Mouse (Mus musculus): ENCODE measurements around the gene Defb5. TPM values are rescaled to one million over a fixed set of nuclear protein-coding genes. Genes with fewer than 3 reads are reported as not detected.

Defb5 gene
- polyA plus RNA-seq (2014; fragmentation: Illumina TruSeq; extraction: RNeasy Lipid Tissue Mini Kit (QIAGEN cat#74804); ENCODE audit: low read depth, low replicate concordance) = not detected

GRCm38 (mm10) chr8:19247280-19247679 lies at the start of gene Defb5:
Gene Defb5 (plus strand): TSS chr8:19247580.

GRCm38 (mm10) chr8:19225161-19225560 lies 22.2 kb upstream of the Defb5 start, which contains the start of gene Defb6:
Gene Defb6 (plus strand): TSS chr8:19225478.

GRCm38 (mm10) chr8:19239616-19240015 lies 7.8 kb upstream of the Defb5 start, which contains the start of gene Defb46:
Gene Defb46 (plus strand): TSS chr8:19239916.

DNA sequence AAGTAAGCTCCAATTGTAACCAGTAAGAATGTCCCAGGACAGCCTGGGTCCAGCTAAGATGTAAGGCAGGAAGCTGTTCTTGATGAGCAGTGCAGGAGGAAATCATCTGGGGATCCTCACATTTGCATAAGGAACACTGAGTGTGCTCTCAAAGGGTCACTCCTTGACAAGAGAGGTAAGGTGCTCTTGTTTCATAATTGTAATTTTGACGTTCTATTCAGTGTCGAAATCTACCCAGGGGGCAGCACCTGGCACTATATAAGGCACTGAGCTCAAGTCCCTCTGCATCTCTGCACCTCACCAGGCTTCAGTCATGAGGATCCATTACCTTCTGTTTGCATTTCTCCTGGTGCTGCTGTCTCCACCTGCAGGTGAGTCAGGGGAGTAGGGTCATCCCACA lies 45.7 kb downstream of the Defb5 start, which contains the start of gene Defb3:
Gene Defb3, plus strand, starts transcription at position 301 of the 400 bp plus-strand sequence.

Other genes with a start within 250 kb of the Defb5 start
- not detected for gene Defb38, start 221.0 kb upstream of the Defb5 start, polyA plus RNA-seq (2014; fragmentation: Illumina TruSeq; extraction: RNeasy Lipid Tissue Mini Kit (QIAGEN cat#74804); ENCODE audit: low read depth, low replicate concordance)
- gene Defb39, start 182.8 kb upstream of the Defb5 start, polyA plus RNA-seq (2014; fragmentation: Illumina TruSeq; extraction: RNeasy Lipid Tissue Mini Kit (QIAGEN cat#74804); ENCODE audit: low read depth, low replicate concordance) = not detected
- not detected for gene Defb12, start 132.7 kb upstream of the Defb5 start, polyA plus RNA-seq (2014; fragmentation: Illumina TruSeq; extraction: RNeasy Lipid Tissue Mini Kit (QIAGEN cat#74804); ENCODE audit: low read depth, low replicate concordance)
- gene Defb34, start 123.8 kb upstream of the Defb5 start, polyA plus RNA-seq (2014; fragmentation: Illumina TruSeq; extraction: RNeasy Lipid Tissue Mini Kit (QIAGEN cat#74804); ENCODE audit: low read depth, low replicate concordance) = not detected
- gene Gm45826, start 106.8 kb upstream of the Defb5 start, polyA plus RNA-seq (2014; fragmentation: Illumina TruSeq; extraction: RNeasy Lipid Tissue Mini Kit (QIAGEN cat#74804); ENCODE audit: low read depth, low replicate concordance) = not detected
- not detected for gene Defb14, start 53.2 kb upstream of the Defb5 start, polyA plus RNA-seq (2014; fragmentation: Illumina TruSeq; extraction: RNeasy Lipid Tissue Mini Kit (QIAGEN cat#74804); ENCODE audit: low read depth, low replicate concordance)
- not detected for gene Defb4, start 48.9 kb upstream of the Defb5 start, polyA plus RNA-seq (2014; fragmentation: Illumina TruSeq; extraction: RNeasy Lipid Tissue Mini Kit (QIAGEN cat#74804); ENCODE audit: low read depth, low replicate concordance)
- gene Defb6, start 22.1 kb upstream of the Defb5 start, polyA plus RNA-seq (2014; fragmentation: Illumina TruSeq; extraction: RNeasy Lipid Tissue Mini Kit (QIAGEN cat#74804); ENCODE audit: low read depth, low replicate concordance) = not detected
- not detected for gene Defb46, start 7.7 kb upstream of the Defb5 start, polyA plus RNA-seq (2014; fragmentation: Illumina TruSeq; extraction: RNeasy Lipid Tissue Mini Kit (QIAGEN cat#74804); ENCODE audit: low read depth, low replicate concordance)
- gene Defb3, start 45.8 kb downstream of the Defb5 start, polyA plus RNA-seq (2014; fragmentation: Illumina TruSeq; extraction: RNeasy Lipid Tissue Mini Kit (QIAGEN cat#74804); ENCODE audit: low read depth, low replicate concordance) = not detected
- not detected for gene Defb8, start 200.0 kb downstream of the Defb5 start, polyA plus RNA-seq (2014; fragmentation: Illumina TruSeq; extraction: RNeasy Lipid Tissue Mini Kit (QIAGEN cat#74804); ENCODE audit: low read depth, low replicate concordance)
- gene Defb7, start 247.5 kb downstream of the Defb5 start, polyA plus RNA-seq (2014; fragmentation: Illumina TruSeq; extraction: RNeasy Lipid Tissue Mini Kit (QIAGEN cat#74804); ENCODE audit: low read depth, low replicate concordance) = not detected